Mouse (Mus musculus): ENCODE measurements around the gene Shank2. TPM values are rescaled to one million over a fixed set of nuclear protein-coding genes. Genes with fewer than 3 reads are reported as not detected.
A peak's percentile ranks its signal among the peaks of the same experiment; 100 is the strongest.

The Shank2 gene
- polyA plus RNA-seq, 1 experiment from 2014 or later, result 9.7 TPM

DNA sequence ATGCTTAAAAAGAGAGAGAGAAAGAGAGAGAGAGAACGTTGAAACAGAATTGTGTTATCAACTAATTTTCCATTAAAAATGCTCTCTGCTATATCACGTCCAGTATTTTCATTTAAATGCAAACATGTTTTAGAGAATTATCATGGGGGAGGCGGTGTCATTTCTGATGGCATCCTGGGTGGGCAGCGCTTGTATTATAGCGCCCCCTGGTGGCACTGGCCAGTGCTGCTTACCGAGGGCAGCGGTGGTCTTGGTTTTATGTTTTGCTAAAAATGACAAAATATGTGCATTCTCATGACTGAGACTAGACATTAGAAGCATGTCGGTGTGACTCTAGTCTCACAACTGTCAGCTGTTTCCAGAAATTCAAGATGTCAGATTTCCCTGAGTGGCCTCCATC, 424.2 kb downstream of the Shank2 start:
- H3K4me3 ChIP-seq (replicated peaks; ENCODE audit: low read length), result no peak overlapping the region
- no peaks in the 10 kb centered on the region for H3K4me1 ChIP-seq (replicated peaks; ENCODE audit: control insufficient read depth, insufficient read depth, low read length)
- H3K9ac ChIP-seq (replicated peaks; ENCODE audit: low read depth, low read length), result no peak overlapping the region
- H3K27me3 ChIP-seq (replicated peaks; ENCODE audit: control insufficient read depth, insufficient read depth, low read length), result no peaks in the 10 kb centered on the region
- no peak overlapping the region for H3K4me2 ChIP-seq (ENCODE audit: low read length)
- ATAC-seq, result peak; percentile 32
- H3K9me3 ChIP-seq (ENCODE audit: control insufficient read depth, low read length), result no peaks in the 10 kb centered on the region
- WGBS, result 8% methylated on average over 8 of the region's 8 CpGs
- H3K36me3 ChIP-seq (ENCODE audit: control insufficient read depth, insufficient read depth), result no peaks in the 10 kb centered on the region
- no peak overlapping the region for H3K27ac ChIP-seq (ENCODE audit: low read length)

DNA sequence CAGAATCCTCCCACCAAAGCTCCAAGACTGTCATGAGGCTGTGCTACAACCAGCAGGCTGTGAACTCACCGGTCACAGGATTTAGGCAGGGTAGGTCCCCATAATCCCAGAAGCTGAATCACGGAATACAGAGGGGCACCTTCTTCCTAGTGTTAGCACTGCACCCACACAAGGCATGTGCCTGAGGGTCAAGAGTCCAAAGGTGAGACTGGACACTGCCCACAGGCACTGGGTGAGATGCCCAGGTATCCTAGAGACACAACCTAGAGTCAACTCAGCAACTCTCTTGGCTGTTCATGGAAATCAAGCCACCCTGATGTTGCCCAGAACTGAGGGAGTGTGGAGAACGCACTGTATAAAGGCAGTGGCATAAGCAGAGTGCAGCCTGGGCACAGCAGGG, 424.9 kb downstream of the Shank2 start:
- no peak overlapping the region for H3K9ac ChIP-seq (replicated peaks; ENCODE audit: low read depth, low read length)

DNA sequence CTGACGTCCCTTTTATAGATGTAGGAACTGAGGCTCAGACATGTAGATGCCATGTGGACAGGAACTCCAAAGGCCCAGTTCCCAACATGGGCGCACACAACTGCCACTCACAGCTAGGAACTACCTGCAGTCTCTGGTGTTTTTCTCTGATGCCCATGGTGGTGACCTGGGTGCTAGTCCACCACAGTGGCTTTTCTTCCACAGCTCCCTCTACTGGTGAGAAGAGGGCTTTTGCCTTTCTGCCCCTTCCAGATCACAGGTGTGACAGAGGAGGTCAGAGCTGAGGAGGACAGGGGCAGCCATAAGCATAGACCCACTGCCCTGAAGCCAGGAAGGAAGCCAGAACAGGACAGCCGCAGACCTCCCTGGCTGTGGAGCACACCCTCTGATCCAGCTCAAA, 425.7 kb downstream of the Shank2 start:
- ATAC-seq, result no peak
- H3K27ac ChIP-seq (ENCODE audit: low read length), result no peak overlapping the region
- 85% methylated on average over 3 of the region's 3 CpGs for WGBS
- no peaks in the 10 kb centered on the region for H3K4me1 ChIP-seq (replicated peaks; ENCODE audit: control insufficient read depth, insufficient read depth, low read length)
- H3K9ac ChIP-seq (replicated peaks; ENCODE audit: low read depth, low read length), result no peak overlapping the region
- no peaks in the 10 kb centered on the region for H3K9me3 ChIP-seq (ENCODE audit: control insufficient read depth, low read length)
- H3K4me2 ChIP-seq (ENCODE audit: low read length), result no peak overlapping the region
- H3K36me3 ChIP-seq (ENCODE audit: control insufficient read depth, insufficient read depth), result no peaks in the 10 kb centered on the region
- H3K27me3 ChIP-seq (replicated peaks; ENCODE audit: control insufficient read depth, insufficient read depth, low read length), result no peaks in the 10 kb centered on the region
- H3K4me3 ChIP-seq (replicated peaks; ENCODE audit: low read length), result no peak overlapping the region

More for the DNA sequence above, 424.9 kb downstream of the Shank2 start:
- H3K27me3 ChIP-seq (replicated peaks; ENCODE audit: control insufficient read depth, insufficient read depth, low read length), result no peaks in the 10 kb centered on the region
- H3K4me3 ChIP-seq (replicated peaks; ENCODE audit: low read length), result no peak overlapping the region
- H3K36me3 ChIP-seq (ENCODE audit: control insufficient read depth, insufficient read depth), result no peaks in the 10 kb centered on the region
- H3K9me3 ChIP-seq (ENCODE audit: control insufficient read depth, low read length), result no peaks in the 10 kb centered on the region
- ATAC-seq, result no peak
- no peak overlapping the region for H3K4me2 ChIP-seq (ENCODE audit: low read length)
- no peaks in the 10 kb centered on the region for H3K4me1 ChIP-seq (replicated peaks; ENCODE audit: control insufficient read depth, insufficient read depth, low read length)
- 80% methylated on average over 3 of the region's 3 CpGs for WGBS
- H3K27ac ChIP-seq (ENCODE audit: low read length), result no peak overlapping the region

DNA sequence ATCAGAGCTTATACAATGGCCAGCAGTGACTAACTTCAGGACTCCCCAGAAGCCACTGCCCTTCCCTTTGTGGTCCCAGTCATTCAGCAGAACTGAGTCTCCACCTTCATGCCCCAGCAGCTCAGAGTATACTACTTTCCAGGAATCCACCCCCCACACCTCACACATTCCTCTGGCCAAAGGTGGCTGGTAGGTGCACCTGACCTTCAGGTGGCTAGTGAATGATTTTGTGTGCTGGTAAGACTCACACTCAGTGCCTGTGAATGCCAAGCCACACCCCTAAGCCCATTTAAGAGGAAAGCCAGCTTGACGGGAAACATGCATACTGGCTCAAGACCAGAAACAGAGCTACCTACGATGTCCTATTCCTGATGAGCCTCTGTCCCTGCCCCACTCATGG, 431.2 kb downstream of the Shank2 start:
- Histone ChIP-seq H3K9me3 (ENCODE audit: control insufficient read depth, low read length) (no peaks in the 10 kb centered on the region), H3K36me3 (ENCODE audit: control insufficient read depth, insufficient read depth) (peaks cover 12% of the 10 kb centered on the region), H3K27ac (ENCODE audit: low read length) (no peak overlapping the region), H3K4me2 (ENCODE audit: low read length) (no peak overlapping the region), H3K4me1 (replicated peaks; ENCODE audit: control insufficient read depth, insufficient read depth, low read length) (no peaks in the 10 kb centered on the region), H3K9ac (replicated peaks; ENCODE audit: low read depth, low read length) (no peak overlapping the region), H3K4me3 (replicated peaks; ENCODE audit: low read length) (no peak overlapping the region), H3K27me3 (replicated peaks; ENCODE audit: control insufficient read depth, insufficient read depth, low read length) (no peaks in the 10 kb centered on the region)
- WGBS, result 76% methylated on average over 2 of the region's 2 CpGs
- no peak for ATAC-seq

DNA sequence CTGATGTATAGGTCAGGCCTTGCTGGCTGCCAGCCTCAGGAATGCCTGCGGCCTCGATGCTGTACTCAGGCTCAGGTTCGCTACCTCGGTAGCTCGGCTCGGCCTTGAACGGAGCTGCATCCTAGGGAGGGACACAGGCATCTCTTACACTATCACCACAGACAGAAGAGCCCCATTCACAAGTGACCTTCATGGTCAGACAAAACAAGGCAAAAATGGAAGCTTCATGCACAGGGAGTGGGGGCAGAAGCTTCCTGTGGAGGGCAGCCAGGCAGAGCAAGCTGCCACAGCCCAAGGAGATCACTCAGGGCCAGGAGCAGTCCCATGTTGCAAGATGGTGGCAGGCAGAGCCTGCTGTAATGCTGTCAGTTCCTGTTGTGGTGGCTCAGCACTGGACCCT, 437.1 kb downstream of the Shank2 start:
- Histone ChIP-seq H3K9ac (replicated peaks; ENCODE audit: low read depth, low read length) (no peak overlapping the region), H3K4me3 (replicated peaks; ENCODE audit: low read length) (no peak overlapping the region), H3K27me3 (replicated peaks; ENCODE audit: control insufficient read depth, insufficient read depth, low read length) (no peaks in the 10 kb centered on the region), H3K9me3 (ENCODE audit: control insufficient read depth, low read length) (no peaks in the 10 kb centered on the region), H3K4me2 (ENCODE audit: low read length) (no peak overlapping the region), H3K27ac (ENCODE audit: low read length) (no peak overlapping the region), H3K36me3 (ENCODE audit: control insufficient read depth, insufficient read depth) (peaks cover 41% of the 10 kb centered on the region), H3K4me1 (replicated peaks; ENCODE audit: control insufficient read depth, insufficient read depth, low read length) (no peaks in the 10 kb centered on the region)
- WGBS, result 96% methylated on average over 7 of the region's 7 CpGs
- ATAC-seq, result no peak

DNA sequence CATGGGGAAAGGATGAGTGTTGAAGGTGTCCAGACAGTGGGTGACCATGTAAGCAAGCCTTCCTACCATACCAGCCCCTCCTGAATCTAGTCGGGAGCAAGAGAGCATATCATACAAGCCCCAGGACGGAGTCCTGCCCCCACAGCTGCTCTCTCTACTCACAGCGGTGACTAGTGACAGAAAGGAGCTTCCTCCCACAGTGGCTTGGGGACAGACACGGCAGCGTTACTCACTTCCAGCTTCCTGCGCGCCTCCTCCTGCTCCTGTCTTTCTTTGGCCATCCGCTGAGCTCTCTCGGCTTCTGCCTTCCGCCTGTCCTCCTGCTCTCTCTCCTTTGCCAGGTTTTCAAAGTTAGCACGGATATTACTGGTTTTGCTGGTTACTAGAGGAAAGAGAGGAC, 439.7 kb downstream of the Shank2 start:
- H3K9me3 ChIP-seq (ENCODE audit: control insufficient read depth, low read length), result no peaks in the 10 kb centered on the region
- H3K4me1 ChIP-seq (replicated peaks; ENCODE audit: control insufficient read depth, insufficient read depth, low read length), result no peaks in the 10 kb centered on the region
- no peak overlapping the region for H3K4me2 ChIP-seq (ENCODE audit: low read length)
- no peak overlapping the region for H3K9ac ChIP-seq (replicated peaks; ENCODE audit: low read depth, low read length)
- peaks cover 48% of the 10 kb centered on the region for H3K36me3 ChIP-seq (ENCODE audit: control insufficient read depth, insufficient read depth)
- no peak overlapping the region for H3K4me3 ChIP-seq (replicated peaks; ENCODE audit: low read length)
- no peaks in the 10 kb centered on the region for H3K27me3 ChIP-seq (replicated peaks; ENCODE audit: control insufficient read depth, insufficient read depth, low read length)
- H3K27ac ChIP-seq (ENCODE audit: low read length), result no peak overlapping the region
- 91% methylated on average over 11 of the region's 11 CpGs for WGBS
- no peak for ATAC-seq

DNA sequence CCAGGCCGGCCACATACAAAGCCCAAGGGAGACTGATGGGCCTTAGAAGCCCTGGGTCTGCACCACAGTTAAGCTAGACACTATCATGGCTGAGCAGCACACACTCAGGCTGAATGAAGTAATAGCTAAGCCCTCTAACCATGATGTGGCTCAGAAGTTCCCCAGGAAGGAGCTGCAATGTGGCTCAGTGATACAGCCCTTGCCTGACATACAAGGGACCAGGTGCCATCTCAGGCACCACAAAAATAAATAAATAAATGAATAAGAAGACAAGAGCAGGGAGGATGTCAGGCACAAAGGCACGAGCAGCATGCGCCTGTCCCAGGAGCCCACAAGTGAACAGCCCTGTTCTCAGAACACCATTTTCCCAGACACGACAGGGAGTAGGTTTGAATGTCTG, 440.2 kb downstream of the Shank2 start:
- Histone ChIP-seq H3K27me3 (replicated peaks; ENCODE audit: control insufficient read depth, insufficient read depth, low read length) (no peaks in the 10 kb centered on the region), H3K4me2 (ENCODE audit: low read length) (no peak overlapping the region), H3K4me1 (replicated peaks; ENCODE audit: control insufficient read depth, insufficient read depth, low read length) (no peaks in the 10 kb centered on the region), H3K4me3 (replicated peaks; ENCODE audit: low read length) (no peak overlapping the region), H3K27ac (ENCODE audit: low read length) (no peak overlapping the region), H3K9ac (replicated peaks; ENCODE audit: low read depth, low read length) (no peak overlapping the region), H3K36me3 (ENCODE audit: control insufficient read depth, insufficient read depth) (peaks cover 45% of the 10 kb centered on the region), H3K9me3 (ENCODE audit: control insufficient read depth, low read length) (no peaks in the 10 kb centered on the region)
- WGBS, result 90% methylated on average over 4 of the region's 4 CpGs
- ATAC-seq, result no peak

DNA sequence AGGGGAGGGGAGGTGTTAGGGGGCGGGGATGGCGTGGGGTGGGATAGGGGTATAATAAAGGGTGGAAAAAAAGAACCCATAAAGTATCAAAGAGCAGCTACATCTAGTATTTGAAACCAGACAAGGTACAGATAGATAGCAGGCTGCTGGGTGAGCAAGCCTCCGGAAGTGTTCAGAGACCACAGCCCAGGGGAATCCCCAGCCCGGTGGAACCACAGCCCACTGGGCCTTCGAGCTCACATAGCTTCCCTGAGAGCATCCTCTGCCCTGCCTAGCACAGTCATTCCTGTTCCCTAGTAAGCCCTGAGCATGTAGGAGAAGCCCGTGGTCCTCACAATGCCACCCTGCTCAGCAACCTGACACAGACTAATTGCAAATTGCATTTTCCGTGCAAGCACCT, 443.1 kb downstream of the Shank2 start:
- no peak for ATAC-seq
- H3K27me3 ChIP-seq (replicated peaks; ENCODE audit: control insufficient read depth, insufficient read depth, low read length), result no peaks in the 10 kb centered on the region
- H3K4me2 ChIP-seq (ENCODE audit: low read length), result no peak overlapping the region
- no peaks in the 10 kb centered on the region for H3K9me3 ChIP-seq (ENCODE audit: control insufficient read depth, low read length)
- H3K27ac ChIP-seq (ENCODE audit: low read length), result no peak overlapping the region
- WGBS, result 92% methylated on average over 7 of the region's 7 CpGs
- peaks cover 3% of the 10 kb centered on the region; the same call in 1 of the 2 replicates for H3K4me1 ChIP-seq (replicated peaks; ENCODE audit: control insufficient read depth, insufficient read depth, low read length)
- H3K9ac ChIP-seq (replicated peaks; ENCODE audit: low read depth, low read length), result no peak overlapping the region
- peaks cover 32% of the 10 kb centered on the region for H3K36me3 ChIP-seq (ENCODE audit: control insufficient read depth, insufficient read depth)
- H3K4me3 ChIP-seq (replicated peaks; ENCODE audit: low read length), result no peak overlapping the region

DNA sequence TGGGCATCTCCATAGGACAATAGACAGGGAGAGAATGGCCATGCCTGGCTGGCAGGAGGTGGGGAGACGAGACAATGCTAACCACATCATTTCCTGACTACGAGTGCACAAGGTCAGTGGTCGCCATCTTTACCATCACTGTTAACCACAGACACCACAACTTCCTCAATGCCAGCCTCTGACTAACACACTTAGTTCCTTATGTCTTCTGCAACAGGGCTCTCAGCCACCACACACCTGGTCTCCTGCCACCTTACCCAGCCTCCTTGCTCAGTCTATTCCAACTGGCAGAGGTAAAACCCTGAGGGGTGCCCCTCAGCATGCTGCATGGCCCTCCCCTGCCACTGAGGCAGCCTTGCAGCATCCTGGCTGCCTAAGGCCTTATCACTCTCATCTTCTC, 445.4 kb downstream of the Shank2 start:
- WGBS, result 88% methylated on average over 3 of the region's 3 CpGs
- Histone ChIP-seq H3K9me3 (ENCODE audit: control insufficient read depth, low read length) (no peaks in the 10 kb centered on the region), H3K4me2 (ENCODE audit: low read length) (no peak overlapping the region), H3K9ac (replicated peaks; ENCODE audit: low read depth, low read length) (no peak overlapping the region), H3K27me3 (replicated peaks; ENCODE audit: control insufficient read depth, insufficient read depth, low read length) (no peaks in the 10 kb centered on the region), H3K4me1 (replicated peaks; ENCODE audit: control insufficient read depth, insufficient read depth, low read length) (peaks cover 8% of the 10 kb centered on the region; the same call in 1 of the 2 replicates), H3K4me3 (replicated peaks; ENCODE audit: low read length) (no peak overlapping the region), H3K27ac (ENCODE audit: low read length) (no peak overlapping the region), H3K36me3 (ENCODE audit: control insufficient read depth, insufficient read depth) (peaks cover 23% of the 10 kb centered on the region)
- no peak for ATAC-seq

DNA sequence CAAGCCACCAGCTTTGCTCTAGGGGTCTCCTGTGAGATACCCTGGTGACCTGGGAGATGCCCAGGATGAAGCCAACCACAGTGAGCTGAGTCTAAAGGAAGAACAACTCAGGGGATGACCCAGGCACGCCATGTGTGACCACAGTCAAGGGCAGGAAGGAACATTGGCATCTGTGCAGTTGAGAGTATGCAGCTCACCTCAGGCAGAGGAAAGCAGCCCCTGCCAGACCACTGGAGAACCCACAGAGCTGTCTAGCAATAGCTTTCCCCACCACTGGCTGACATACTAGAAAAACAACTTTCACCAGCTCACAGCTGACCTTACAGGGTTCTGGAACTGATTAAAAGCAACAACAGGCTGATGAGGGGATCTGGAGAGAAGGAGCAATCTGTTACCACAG, 446.5 kb downstream of the Shank2 start:
- H3K27me3 ChIP-seq (replicated peaks; ENCODE audit: control insufficient read depth, insufficient read depth, low read length), result no peaks in the 10 kb centered on the region
- H3K9me3 ChIP-seq (ENCODE audit: control insufficient read depth, low read length), result no peaks in the 10 kb centered on the region
- no peak overlapping the region for H3K4me3 ChIP-seq (replicated peaks; ENCODE audit: low read length)
- H3K4me1 ChIP-seq (replicated peaks; ENCODE audit: control insufficient read depth, insufficient read depth, low read length), result peaks cover 8% of the 10 kb centered on the region; the same call in 1 of the 2 replicates
- ATAC-seq, result no peak
- peaks cover 25% of the 10 kb centered on the region for H3K36me3 ChIP-seq (ENCODE audit: control insufficient read depth, insufficient read depth)
- WGBS, result 83% methylated on average over 1 of the region's 1 CpGs
- no peak overlapping the region for H3K4me2 ChIP-seq (ENCODE audit: low read length)
- H3K27ac ChIP-seq (ENCODE audit: low read length), result no peak overlapping the region
- H3K9ac ChIP-seq (replicated peaks; ENCODE audit: low read depth, low read length), result no peak overlapping the region
